Mouse (Mus musculus) ES-E14 (cell line): ENCODE measurements at regions not wholly inside any gene's neighbourhood (a gene's known extent, or its start where the extent isn't known, plus 50 kb on each side); places are given as distances from the start of the nearest gene placed in this dataset.

Experiments used
- HCFC1 ChIP-seq: IDR thresholded peaks from 2 replicates; pipeline ENCODE4 v1.6.1; 2012; ENCODE audit warnings: low read length, inconsistent platforms, borderline replicate concordance; ENCODE audit not compliant: insufficient read depth
- ZC3H11A ChIP-seq: IDR thresholded peaks from 2 replicates; pipeline ENCODE4 v1.6.1; 2012; ENCODE audit warnings: low read depth, mild to moderate bottlenecking, inconsistent platforms, low read length, borderline replicate concordance

- TF ChIP-seq ZC3H11A: peak; percentile 49; the same call in 1 of the 2 replicates
- no peak for TF ChIP-seq HCFC1
Observed at GRCm38 (mm10) chr3:100359036-100359435, 130.1 kb downstream of the Tent5c start.
